Mouse (Mus musculus): Measurements from ENCODE around the gene Gm49388.

Gene Gm49388

DNA sequence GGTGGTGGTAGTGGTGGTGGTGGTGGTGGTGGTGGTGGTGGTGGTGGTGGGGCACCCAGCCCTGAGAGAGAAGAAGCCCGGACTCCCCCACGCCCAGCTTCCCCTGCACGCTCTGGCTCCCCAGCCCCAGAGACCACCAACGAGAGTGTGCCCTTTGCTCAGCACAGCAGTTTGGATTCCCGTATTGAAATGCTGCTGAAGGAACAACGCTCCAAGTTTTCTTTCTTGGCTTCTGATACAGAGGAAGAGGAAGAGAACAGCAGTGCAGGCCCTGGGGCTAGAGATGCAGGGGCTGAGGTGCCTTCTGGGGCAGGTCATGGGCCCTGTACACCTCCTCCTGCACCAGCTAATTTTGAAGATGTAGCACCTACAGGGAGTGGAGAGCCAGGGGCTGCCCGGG is at the start of gene Gm49388:
Gene Gm49388 (plus strand): TSS at position 301 of the 400 bp plus-strand sequence.
- DNase-seq (ENCODE audit: low spot score in 2 of 2) = no peak

DNA sequence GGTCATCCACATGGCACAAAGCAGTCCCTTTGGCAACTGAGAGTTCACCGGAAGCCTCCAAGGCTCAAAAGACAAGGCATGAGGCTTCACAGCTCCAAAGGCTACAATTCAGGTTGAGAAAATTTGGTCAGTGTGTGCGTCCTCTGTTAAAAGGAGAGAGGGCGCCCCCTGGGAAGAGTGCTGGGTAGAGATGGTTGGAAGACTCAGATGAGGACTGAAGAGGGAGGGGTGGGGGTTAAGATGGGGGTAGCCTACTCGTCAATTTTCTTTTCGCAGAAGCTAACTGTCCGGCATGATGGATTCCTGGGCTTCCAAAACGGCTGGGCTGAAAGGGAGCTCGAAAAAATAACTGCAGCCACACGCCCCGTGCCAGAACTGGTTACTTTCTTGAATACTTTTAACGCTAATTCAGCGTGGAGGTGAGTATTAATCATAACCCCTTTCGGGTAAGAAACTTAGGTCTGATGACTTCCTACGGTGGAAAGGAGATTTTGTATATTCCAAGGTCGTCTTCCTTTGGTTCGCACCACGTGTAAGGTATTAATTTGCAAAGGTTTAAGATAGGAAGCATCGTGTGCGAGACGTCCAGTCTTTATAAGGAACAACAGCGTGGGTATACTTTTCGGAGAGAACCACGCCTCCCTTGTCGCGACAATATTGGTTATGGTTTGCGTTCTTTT is 40.9 kb upstream of the Gm49388 start, which contains the start of gene Fbxl19:
Gene Fbxl19 (plus strand): TSS at position 178 of the 680 bp plus-strand sequence.
- peak; percentile 86 to 88 for DNase-seq (ENCODE audit: low spot score in 2 of 2)

DNA sequence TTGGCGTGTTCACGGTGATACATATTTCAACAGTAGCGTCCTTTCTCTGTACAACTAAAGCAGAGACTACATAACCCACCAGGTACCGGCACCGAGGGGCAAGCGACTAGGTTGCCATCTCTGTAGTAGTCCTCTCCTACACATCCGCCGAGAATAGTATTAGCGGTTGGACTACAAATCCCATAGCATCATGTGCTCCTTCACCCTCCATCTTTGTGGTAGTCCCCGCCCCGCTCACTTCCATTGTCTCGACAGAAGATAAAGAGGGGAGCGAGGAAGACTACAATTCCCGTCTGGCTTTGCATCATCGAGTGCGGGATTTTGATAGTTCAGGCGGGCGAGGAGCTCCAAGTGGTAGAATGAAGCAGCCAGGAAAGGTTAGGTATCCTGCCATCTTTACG is 40.2 kb upstream of the Gm49388 start:
- peak; percentile 97 to 98 for DNase-seq (ENCODE audit: low spot score in 2 of 2)

DNA sequence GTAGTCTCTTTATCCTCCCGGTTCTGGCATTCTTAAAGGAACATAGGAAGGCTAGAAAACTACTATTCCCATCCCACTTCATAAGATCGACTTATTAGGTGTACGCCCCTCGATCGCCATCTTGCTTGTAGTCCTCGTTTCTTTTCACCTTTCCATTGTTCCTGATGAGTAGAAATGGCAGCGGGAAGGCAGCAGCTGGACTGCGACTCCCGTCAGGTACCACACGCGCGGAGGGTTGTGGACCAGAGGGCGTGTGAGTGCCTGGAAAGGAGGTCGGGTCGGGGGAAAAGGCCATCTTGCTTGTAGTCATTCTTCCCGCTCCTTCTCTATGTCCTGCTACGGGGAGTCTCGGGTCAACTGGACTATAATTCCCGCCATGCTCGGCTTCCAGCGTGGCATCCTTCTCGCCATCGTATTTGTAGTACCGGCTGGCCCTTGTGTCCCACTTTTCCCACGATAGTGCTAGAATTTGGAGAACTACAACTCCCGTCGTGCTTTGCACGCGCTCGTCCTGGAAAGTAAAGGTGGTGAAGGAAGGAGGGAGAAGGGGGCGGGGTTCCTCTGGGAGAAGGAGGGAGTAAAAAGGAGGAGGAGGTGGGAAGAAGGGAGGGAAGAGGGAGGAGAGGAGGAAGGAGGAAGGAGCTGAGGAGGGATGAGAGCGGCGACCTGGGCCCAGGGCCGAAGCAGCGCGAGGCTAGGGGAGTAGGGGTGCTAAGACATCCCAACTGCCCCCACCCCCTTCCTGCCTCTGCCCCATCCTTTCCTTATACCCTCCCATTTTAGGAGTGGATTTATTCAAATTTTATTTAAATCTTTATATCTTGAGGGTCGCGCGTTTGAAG is 39.5 kb upstream of the Gm49388 start:
- DNase-seq (ENCODE audit: low spot score in 2 of 2) = peak; percentile 99

DNA sequence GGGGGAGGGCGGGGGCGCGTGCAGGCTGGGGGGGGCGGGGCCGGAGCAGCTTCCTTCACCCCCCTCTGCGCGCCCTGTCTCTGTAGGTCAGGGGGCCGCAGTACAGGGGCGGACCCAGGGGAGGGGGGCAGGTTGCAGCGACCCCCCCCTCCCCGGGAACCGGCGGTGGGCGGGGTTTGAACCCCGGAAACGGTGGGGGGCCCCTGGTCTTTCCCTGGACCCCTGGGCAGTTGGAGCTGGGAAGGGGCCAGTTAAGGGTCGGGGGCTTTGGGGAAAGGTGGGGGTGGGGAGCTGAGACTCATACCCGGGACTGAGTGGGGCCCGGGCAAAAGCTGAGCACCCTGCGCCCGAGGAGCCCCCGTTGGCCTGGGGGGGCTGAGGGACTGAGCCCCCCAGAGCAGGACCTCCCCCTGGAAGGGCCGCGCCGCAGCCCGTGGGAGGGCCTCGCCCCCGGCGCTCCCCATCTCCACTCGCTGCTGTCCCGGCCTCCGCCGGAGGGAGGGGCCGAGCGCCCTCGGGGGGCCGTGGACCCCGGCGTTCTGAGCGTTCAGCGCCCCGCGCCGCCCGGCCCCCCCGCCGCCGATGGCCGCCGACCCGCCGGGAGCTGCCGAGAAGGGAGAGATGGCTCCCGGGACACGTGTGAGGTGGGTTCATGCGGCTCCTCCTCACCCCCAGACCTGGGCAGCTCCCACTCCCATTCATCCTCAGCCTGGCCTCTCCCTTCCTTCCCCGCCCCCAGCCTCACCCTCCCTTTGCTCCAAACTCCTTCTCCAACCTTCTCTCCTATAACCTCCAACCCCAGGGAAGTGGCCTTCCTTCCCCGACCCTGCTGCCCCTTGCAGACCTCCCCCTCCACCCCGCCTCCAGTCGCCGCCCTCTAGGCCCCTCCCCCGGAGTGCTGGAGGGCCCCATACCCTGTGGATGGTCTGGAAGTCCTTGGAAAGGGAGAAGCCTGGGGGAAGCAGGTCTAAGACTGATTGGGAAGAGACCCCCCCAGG is 38.6 kb upstream of the Gm49388 start:
- DNase-seq (ENCODE audit: low spot score in 2 of 2) = peak; percentile 54 to 65

DNA sequence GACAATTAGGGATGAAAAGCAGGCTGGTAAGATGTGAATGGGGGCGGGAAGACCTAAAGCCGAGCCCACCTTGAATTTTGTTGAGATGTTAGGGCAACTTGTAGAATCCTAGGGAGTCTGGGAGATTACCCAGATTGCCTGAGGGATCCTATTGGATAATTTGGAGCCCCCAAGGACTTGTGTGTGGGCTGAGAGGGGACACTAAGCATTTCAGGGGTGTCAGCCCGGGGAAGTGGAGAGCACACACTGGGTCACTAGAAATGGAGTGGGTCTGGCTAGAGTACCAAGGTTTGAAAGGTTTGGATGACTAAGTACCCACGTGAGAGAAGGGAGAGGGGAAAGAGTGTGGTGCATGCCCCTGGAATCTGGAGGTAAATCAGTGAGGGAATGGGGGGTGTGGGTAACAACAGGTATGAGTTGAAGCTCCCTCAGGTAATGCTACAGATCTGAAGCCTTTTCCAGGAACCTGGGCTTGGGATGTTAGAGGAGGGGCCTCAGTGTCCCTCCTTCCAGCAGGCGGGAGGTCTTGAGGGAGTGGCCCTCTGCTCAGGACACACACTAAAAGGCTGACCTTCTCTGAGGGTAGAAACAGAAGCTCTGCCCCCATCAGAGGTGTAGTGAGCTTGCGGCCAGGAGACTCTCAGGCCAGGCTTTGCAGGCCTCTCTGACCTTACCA is 37.7 kb upstream of the Gm49388 start:
- no peak for DNase-seq (ENCODE audit: low spot score in 2 of 2)

DNA sequence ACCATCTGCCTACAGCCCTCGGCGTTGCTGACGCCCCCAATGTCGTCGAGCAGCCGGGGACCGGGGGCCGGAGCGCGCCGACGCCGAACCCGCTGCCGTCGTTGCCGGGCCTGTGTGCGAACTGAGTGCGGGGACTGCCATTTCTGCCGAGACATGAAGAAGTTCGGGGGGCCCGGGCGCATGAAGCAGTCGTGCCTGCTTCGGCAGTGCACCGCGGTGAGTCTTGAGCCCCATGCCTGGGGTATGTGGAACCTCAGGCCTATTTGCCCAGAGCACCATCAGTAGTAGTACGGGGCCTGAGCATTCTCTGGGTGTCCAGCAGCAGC is 37.2 kb upstream of the Gm49388 start:
- peak in 1 of 2 experiments; percentile 56 for DNase-seq (ENCODE audit: low spot score in 2 of 2)

DNA sequence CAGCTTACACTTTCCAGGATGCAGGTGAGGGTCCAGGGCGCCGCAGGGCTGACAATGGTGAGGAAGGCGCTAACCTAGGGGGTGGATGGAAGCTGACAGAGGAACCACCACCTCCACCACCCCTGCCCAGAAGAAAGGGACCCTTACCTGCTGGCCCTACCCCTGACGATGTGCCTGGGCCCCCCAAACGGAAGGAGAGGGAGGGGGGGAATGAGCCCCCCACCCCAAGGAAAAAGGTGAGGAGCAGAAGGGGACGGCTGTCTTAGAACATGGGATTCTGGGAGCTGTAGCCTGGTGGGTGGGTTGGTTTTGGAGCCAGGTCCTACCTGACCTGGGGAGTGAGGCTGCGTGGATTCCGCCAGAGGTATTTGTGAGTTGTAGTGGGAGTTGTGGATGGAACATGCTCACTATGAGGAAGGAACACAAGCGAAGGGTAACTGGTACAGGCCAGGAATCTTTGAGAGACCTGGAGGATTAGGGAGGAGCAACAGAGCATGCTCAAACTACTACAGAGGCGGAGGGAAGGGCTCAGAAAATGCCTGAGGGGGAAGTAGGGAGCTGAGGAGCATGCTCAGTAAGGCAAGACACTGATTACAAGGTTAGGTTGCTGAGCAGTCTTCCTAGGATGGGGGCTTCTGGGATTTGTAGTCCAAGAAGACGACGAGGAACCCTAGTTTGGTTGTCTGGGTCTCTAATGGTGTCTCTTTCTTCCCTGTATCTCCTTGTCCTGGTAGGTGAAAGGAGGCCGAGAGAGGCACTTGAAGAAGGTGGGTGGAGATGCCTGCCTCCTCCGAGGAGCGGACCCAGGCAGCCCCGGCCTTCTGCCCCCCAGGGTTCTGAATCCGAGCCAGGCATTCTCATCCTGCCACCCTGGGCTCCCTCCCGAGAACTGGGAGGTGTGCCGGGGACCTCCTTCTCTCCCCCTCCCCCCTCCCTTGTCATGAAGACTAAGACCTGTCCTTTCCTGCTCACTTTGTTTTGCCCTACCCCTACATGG is 35.0 kb upstream of the Gm49388 start:
- peak; percentile 63 to 78 for DNase-seq (ENCODE audit: low spot score in 2 of 2)

DNA sequence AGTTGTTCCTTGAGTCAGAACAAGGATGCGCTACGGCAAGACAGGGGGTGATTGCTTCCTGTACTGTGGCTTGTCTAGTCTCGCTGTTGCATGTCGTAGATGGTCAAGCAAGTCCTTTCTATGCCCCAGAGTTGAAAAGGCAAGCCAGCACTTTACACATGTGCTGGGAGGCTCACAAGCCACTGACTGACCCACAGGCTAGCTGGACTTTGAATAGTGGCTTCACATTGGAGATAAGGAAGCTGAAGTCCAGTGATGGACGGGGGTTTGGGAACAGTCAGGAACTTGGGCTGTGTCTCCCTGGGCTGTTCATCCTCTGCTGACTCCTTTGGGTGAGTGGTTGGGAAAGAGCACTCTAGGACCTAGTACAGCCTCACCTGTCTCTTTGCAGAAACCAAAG is 33.8 kb upstream of the Gm49388 start:
- DNase-seq (ENCODE audit: low spot score in 2 of 2) = no peak

DNA sequence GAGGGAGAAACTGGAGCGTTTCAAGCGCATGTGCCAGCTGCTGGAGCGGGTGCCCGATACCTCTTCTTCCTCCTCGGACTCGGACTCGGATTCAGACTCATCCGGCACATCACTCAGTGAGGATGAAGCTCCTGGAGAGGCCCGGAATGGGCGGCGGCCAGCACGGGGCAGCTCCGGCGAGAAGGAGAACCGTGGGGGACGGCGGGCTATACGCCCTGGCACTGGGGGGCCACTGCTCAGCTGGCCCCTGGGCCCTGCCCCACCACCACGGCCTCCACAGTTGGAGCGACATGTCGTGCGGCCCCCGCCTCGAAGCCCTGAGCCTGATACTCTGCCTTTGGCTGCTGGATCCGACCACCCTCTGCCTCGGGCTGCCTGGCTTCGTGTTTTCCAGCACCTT is 33.3 kb upstream of the Gm49388 start:
- DNase-seq (ENCODE audit: low spot score in 2 of 2) = no peak

DNA sequence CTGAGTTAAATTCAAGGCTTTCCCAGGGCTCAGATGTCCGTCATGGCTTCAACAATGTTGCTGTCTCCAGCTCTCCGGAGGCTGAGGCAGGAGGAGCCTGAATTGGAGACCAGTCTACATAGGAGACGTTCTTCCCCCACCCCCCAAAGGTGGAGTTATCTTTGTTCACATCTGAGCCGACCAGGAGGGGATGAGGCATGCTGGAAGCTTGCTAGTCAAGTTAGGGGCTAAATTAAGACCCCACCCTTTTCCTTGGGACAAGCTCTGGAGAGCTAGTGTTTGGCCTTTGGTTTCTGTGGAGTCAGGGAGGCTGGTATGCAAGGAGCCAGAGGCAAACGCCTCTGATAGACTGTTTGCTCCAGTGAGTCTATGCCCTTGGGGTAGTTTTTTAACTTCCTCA is 32.2 kb upstream of the Gm49388 start:
- DNase-seq (ENCODE audit: low spot score in 2 of 2) = no peak

DNA sequence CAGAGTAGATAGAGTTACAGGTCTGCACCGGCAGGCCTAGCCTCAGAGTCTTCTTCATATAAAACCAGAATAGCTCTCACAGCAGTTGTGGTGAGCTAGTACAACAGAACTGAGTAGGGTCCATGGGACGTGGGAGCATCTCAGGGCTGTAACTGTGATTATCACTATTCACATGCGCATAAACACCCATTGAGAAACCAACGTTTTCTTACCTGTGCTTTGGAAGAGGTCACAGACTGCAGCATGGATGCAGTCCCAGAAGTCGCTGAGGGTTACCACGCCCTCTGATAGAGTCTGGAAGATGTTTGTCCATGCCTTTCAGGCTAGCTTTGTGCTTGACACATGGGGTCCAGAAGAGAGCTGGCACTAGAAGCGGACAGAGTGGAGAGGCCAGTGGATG is 31.7 kb upstream of the Gm49388 start:
- DNase-seq (ENCODE audit: low spot score in 2 of 2) = no peak

DNA sequence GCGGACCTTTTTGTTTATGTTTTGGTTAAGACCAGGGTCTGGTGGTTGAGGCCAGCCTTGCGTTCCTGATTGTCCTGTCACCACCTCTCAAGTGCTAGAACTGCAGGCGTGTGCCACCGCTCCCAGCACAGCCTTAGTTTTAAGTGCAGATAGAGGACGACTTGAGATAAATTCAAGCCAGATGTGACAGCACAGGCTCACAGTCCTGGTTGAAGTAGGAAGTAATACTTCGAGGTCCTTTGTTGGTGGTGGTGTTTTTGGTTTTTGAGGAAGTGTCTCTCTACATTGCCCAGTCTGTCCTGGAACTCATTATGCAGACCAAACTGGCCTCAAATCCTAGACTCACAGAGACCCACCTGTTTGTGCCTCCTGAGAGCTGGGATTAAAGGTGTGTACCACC is 25.7 kb upstream of the Gm49388 start:
- no peak for DNase-seq (ENCODE audit: low spot score in 2 of 2)

DNA sequence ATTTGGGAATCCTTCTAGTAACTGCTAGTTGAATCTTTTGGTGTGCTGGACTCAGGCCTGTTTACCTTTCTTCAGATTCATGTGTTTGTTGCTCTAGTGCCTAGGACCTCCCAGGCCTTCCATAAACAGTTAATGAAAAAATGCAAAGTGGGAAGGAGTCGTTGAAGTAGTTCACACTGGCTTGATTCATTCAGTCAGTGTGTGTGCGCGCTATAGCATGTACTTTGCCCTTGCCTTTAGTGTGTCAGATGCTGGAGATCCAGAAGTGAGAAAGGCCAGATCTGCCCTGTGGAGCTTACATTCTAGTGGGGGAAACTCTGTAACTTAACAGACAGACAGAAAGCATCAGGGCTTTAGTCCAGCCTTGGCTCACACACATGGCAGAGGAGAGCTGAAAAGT is 24.9 kb upstream of the Gm49388 start:
- DNase-seq (ENCODE audit: low spot score in 2 of 2) = no peak

DNA sequence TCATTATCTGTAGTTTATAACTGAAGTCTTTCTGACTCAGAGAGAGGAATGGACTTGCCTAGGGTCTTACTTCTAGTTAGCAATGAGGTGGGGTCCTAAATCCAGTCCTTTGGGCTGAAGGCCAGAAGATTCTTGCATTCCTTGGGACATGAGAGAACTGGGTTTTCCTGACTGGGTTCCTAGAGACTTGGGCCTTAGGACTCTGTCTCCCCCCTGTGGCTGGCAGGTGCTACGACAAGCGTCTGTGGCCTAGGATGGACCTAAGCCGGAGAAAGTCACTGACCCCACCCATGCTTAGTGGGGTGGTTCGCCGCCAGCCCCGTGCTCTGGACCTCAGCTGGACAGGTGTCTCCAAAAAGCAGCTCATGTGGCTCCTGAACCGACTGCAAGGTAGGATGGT is 24.4 kb upstream of the Gm49388 start:
- DNase-seq (ENCODE audit: low spot score in 2 of 2) = no peak

DNA sequence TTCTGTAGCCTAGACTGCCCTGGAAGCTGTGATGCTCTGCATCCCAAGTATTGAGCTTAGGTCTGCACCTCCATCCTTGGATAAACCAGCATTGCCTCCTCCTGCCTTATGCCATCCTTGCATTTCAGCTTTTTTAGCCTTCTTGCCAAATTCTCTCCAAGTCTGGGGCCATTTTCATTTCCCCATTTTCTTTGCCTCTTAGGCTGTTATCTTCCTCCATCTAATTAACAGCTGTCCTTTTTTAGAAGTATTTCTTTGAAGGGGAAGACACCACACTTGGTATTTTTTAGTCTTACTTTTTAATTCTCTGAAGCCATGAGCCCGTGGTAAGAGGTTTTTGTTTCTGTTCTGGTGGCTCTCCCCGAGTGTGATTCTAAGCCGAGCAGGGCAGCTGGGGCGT is 21.8 kb upstream of the Gm49388 start:
- no peak for DNase-seq (ENCODE audit: low spot score in 2 of 2)

DNA sequence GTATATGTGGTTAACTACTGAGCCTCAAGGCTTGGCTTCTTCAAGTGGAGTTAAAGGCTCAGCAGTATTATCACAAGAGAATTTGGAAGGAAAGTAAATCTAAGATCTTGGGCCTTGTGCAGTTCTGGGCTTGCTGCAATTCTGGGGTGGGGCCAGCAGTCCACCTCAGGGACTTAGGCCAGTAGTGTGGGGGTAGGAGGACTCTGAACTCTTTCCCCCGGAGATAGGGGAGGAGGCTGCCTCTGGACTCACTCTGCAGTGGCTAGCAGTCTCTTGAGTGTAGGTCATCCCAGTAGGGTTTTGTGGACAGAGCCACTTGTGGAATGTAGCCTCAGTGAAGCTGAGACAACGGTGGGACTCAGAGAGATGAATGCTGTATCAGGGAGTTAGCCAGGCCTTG is 19.7 kb upstream of the Gm49388 start:
- no peak for DNase-seq (ENCODE audit: low spot score in 2 of 2)

DNA sequence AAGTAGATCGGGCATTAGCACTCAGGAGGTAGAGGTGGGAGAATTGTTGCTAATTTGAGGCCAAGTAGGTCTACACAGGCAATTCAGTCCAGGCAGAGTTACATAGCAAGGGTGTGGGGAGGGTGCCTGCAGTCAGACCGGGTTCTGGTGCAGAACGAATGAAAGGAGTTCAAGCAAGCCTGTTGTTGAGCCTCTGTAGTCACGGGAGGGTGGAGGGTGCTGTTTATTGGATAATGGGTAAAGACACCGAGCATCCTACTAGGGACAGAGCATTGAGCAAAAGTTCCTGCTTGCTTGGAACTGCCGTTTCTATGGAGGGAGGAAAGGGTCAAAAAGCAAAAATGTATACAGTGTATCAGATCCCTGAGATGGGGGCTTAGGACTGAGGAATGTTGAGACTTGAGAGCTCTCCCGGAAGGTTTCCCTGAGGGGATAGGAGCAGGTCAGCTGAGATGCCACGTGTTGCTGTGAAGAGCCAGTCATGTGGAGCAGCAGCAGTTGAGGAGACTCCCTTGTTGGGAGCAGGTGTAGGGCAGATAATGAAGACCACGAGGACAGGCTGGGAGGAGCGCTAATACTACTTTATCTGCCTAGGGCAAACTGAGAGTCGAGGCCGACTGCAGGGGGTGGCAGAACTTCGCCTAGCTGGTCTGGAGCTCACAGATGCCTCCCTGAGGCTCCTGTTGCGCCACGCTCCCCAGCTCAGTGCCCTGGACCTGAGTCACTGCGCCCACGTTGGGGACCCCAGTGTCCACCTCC is 18.4 kb upstream of the Gm49388 start:
- no peak for DNase-seq (ENCODE audit: low spot score in 2 of 2)

DNA sequence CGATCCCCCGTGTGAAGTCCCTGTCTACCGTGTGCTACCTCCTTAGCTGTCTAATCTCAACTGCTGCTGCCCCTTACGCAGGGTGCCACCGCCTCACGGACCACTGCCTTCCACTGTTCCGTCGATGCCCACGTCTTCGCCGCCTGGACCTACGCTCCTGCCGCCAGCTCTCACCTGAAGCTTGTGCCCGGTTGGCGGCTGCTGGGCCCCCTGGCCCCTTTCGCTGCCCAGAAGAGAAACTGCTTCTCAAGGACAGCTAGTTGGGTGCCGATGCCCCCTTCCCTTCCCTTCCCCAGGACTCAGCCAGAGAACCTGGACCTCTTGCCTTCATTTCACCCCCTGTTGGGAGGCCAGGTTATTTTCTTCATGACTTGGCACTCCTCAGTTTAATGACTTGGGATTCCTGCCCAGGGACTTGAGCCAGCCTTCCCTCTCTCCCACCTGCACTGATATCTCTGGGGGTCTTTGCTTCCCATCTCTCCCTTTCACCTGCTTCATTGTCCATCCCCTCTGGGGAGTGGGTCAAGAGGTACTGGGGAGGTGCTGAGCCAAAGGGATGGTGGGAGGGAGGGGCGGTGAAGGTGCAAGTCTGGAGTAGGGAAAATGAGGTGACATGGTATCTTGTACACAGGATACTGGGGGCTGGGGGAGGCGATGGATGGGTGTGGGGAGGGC is 17.6 kb upstream of the Gm49388 start:
- DNase-seq (ENCODE audit: low spot score in 2 of 2) = no peak

All from right cerebral cortex, postnatal 10 days (tissue).